Mouse (Mus musculus): Measurements from ENCODE around the gene Lat. TPM values are rescaled to one million over a fixed set of nuclear protein-coding genes. Genes with fewer than 3 reads are reported as not detected.

Lat gene
- total RNA-seq, 2 experiments from 2014 or later: 0.57 to 1.5 TPM

- intact Hi-C loops (cut with DNase I): no loop called here
- no peak for DNase-seq (ENCODE audit: low spot score in 2 of 2)
These were observed 5.2 kb upstream of the Lat start for GRCm38 (mm10) chr7:126374526-126374925.

GRCm38 (mm10) chr7:126373007-126373406 is 3.6 kb upstream of the Lat start:
- no peak for DNase-seq (ENCODE audit: low spot score in 2 of 2)
- intact Hi-C loops (cut with DNase I): no loop called here

- intact Hi-C loops (cut with DNase I): no loop called here
- DNase-seq (ENCODE audit: low spot score in 2 of 2): no peak
These were observed 1.0 kb downstream of the Lat start for GRCm38 (mm10) chr7:126368367-126368766.

- intact Hi-C loops (cut with DNase I): no loop called here
These were observed 1.7 kb downstream of the Lat start for GRCm38 (mm10) chr7:126367636-126368035.

GRCm38 (mm10) chr7:126363038-126363437 is 6.3 kb downstream of the Lat start:
- DNase-seq (ENCODE audit: low spot score in 2 of 2): no peak
- intact Hi-C loops (cut with DNase I): no loop called here

More at GRCm38 (mm10) chr7:126367636-126368035, 1.7 kb downstream of the Lat start:
- DNase-seq (ENCODE audit: low spot score in 2 of 2): no peak

GRCm38 (mm10) chr7:126359049-126359448 is 10.3 kb downstream of the Lat start:
- intact Hi-C loops (cut with DNase I): no loop called here

GRCm38 (mm10) chr7:126358413-126358812 is 11.0 kb downstream of the Lat start:
- no peak for DNase-seq (ENCODE audit: low spot score in 2 of 2)
- intact Hi-C loops (cut with DNase I): no loop called here

More at GRCm38 (mm10) chr7:126359049-126359448, 10.3 kb downstream of the Lat start:
- DNase-seq (ENCODE audit: low spot score in 2 of 2): no peak

- DNase-seq (ENCODE audit: low spot score in 2 of 2): no peak
- intact Hi-C loops (cut with DNase I): no loop called here
These were observed 11.5 kb downstream of the Lat start for GRCm38 (mm10) chr7:126357838-126358237.

- intact Hi-C loops (cut with DNase I): no loop called here
- no peak for DNase-seq (ENCODE audit: low spot score in 2 of 2)
These were observed 12.4 kb downstream of the Lat start for GRCm38 (mm10) chr7:126356793-126357591.

- DNase-seq (ENCODE audit: low spot score in 2 of 2): no peak
- intact Hi-C loops (cut with DNase I): no loop called here
These were observed 13.3 kb downstream of the Lat start for GRCm38 (mm10) chr7:126355847-126356597.

GRCm38 (mm10) chr7:126354738-126355614 is 14.4 kb downstream of the Lat start:
- DNase-seq (ENCODE audit: low spot score in 2 of 2): no peak
- intact Hi-C loops (cut with DNase I): no loop called here

GRCm38 (mm10) chr7:126353994-126354365 is 15.4 kb downstream of the Lat start:
- no peak for DNase-seq (ENCODE audit: low spot score in 2 of 2)
- intact Hi-C loops (cut with DNase I): no loop called here

- intact Hi-C loops (cut with DNase I): no loop called here
- no peak for DNase-seq (ENCODE audit: low spot score in 2 of 2)
These were observed 15.9 kb downstream of the Lat start for GRCm38 (mm10) chr7:126353251-126353993.

GRCm38 (mm10) chr7:126351419-126351951 is 17.9 kb downstream of the Lat start:
- intact Hi-C loops (cut with DNase I): no loop called here
- DNase-seq (ENCODE audit: low spot score in 2 of 2): no peak

- no peak for DNase-seq (ENCODE audit: low spot score in 2 of 2)
- intact Hi-C loops (cut with DNase I): no loop called here
These were observed 18.5 kb downstream of the Lat start for GRCm38 (mm10) chr7:126350748-126351418.

GRCm38 (mm10) chr7:126348293-126348692 is 21.1 kb downstream of the Lat start:
- intact Hi-C loops (cut with DNase I): no loop called here
- DNase-seq (ENCODE audit: low spot score in 2 of 2): no peak

GRCm38 (mm10) chr7:126347098-126347497 is 22.3 kb downstream of the Lat start:
- no peak for DNase-seq (ENCODE audit: low spot score in 2 of 2)
- intact Hi-C loops (cut with DNase I): no loop called here

- intact Hi-C loops (cut with DNase I): no loop called here
- no peak for DNase-seq (ENCODE audit: low spot score in 2 of 2)
These were observed 23.4 kb downstream of the Lat start for GRCm38 (mm10) chr7:126345969-126346368.

- intact Hi-C loops (cut with DNase I): no loop called here
These were observed 23.8 kb downstream of the Lat start for GRCm38 (mm10) chr7:126345557-126345956.

More at GRCm38 (mm10) chr7:126345557-126345956, 23.8 kb downstream of the Lat start:
- DNase-seq (ENCODE audit: low spot score in 2 of 2): no peak
